Mouse (Mus musculus): Measurements from ENCODE around the gene Kpna7. TPM values are rescaled to one million over a fixed set of nuclear protein-coding genes. Genes with fewer than 3 reads are reported as not detected.

The Kpna7 gene
- polyA plus RNA-seq, 1 experiment from 2014 or later: not detected

GRCm38 (mm10) chr5:145116316-145116715, 32.5 kb upstream of the Kpna7 start:
- H3K36me3 ChIP-seq (ENCODE audit: insufficient read depth, low read length): peaks cover under 1% of the 10 kb centered on the region; the same call in 1 of the 2 replicates
- peaks cover 3% of the 10 kb centered on the region; the same call in 1 of the 2 replicates for H3K4me1 ChIP-seq (ENCODE audit: insufficient read depth, low read depth, low read length)
- H3K27ac ChIP-seq (ENCODE audit: low read length): peak overlapping the region; percentile 88
- peak; percentile 72 for ATAC-seq
- H3K9me3 ChIP-seq (ENCODE audit: low read length): no peaks in the 10 kb centered on the region
- H3K4me3 ChIP-seq (ENCODE audit: low read depth, low read length): peak overlapping the region; percentile 12; the same call in 1 of the 2 replicates
- H3K27me3 ChIP-seq (replicated peaks; ENCODE audit: insufficient read depth, low read length): no peaks in the 10 kb centered on the region
- H3K4me2 ChIP-seq (replicated peaks; ENCODE audit: low read depth, low read length): peak overlapping the region; percentile 42
- peak; percentile 96 for DNase-seq (ENCODE audit: low spot score)
- 4% methylated on average over 4 of the region's 4 CpGs for WGBS
- TF ChIP-seq CTCF (IDR thresholded peaks at IDR 0.05) (no peak), EP300 (IDR thresholded peaks at IDR 0.05) (peak; percentile 78)
- peak overlapping the region; percentile 13; the same call in 1 of the 2 replicates for H3K9ac ChIP-seq (replicated peaks; ENCODE audit: low read depth)

GRCm38 (mm10) chr5:145115736-145116135, 31.9 kb upstream of the Kpna7 start:
- 0 out of 2 replicates have a peak overlapping the region, but pooled peaks have one; percentile 84 for H3K4me3 ChIP-seq (ENCODE audit: low read depth, low read length)
- H3K4me2 ChIP-seq (replicated peaks; ENCODE audit: low read depth, low read length): peak overlapping the region; percentile 32; the same call in 1 of the 2 replicates
- 78% methylated on average over 5 of the region's 5 CpGs for WGBS
- H3K27me3 ChIP-seq (replicated peaks; ENCODE audit: insufficient read depth, low read length): no peaks in the 10 kb centered on the region
- 0 out of 2 replicates have a peak overlapping the region, but pooled peaks have one; percentile 13 for H3K9ac ChIP-seq (replicated peaks; ENCODE audit: low read depth)
- ATAC-seq (no peak), DNase-seq (ENCODE audit: low spot score) (no peak)
- no peak for TF ChIP-seq EP300 (IDR thresholded peaks at IDR 0.05)
- TF ChIP-seq CTCF (IDR thresholded peaks at IDR 0.05): no peak
- no peaks in the 10 kb centered on the region for H3K36me3 ChIP-seq (ENCODE audit: insufficient read depth, low read length)
- peaks cover 3% of the 10 kb centered on the region; the same call in 1 of the 2 replicates for H3K4me1 ChIP-seq (ENCODE audit: insufficient read depth, low read depth, low read length)
- no peaks in the 10 kb centered on the region for H3K9me3 ChIP-seq (ENCODE audit: low read length)
- peak overlapping the region; percentile 88 for H3K27ac ChIP-seq (ENCODE audit: low read length)

- DNase-seq (ENCODE audit: low spot score): peak; percentile 71
- Histone ChIP-seq H3K9ac (replicated peaks; ENCODE audit: low read depth) (peak overlapping the region; percentile 69), H3K4me2 (replicated peaks; ENCODE audit: low read depth, low read length) (peak overlapping the region; percentile 81), H3K4me1 (ENCODE audit: insufficient read depth, low read depth, low read length) (peaks cover 3% of the 10 kb centered on the region; the same call in 1 of the 2 replicates), H3K9me3 (ENCODE audit: low read length) (no peaks in the 10 kb centered on the region), H3K27ac (ENCODE audit: low read length) (peak overlapping the region; percentile 88), H3K36me3 (ENCODE audit: insufficient read depth, low read length) (0 out of 2 replicates have a peak, but pooled peaks cover 4% of the 10 kb centered on the region), H3K27me3 (replicated peaks; ENCODE audit: insufficient read depth, low read length) (no peaks in the 10 kb centered on the region), H3K4me3 (ENCODE audit: low read depth, low read length) (peak overlapping the region; percentile 84)
- no peak for TF ChIP-seq CTCF (IDR thresholded peaks at IDR 0.05)
- no peak for TF ChIP-seq EP300 (IDR thresholded peaks at IDR 0.05)
- 16% methylated on average over 31 of the region's 40 CpGs for WGBS
- ATAC-seq: peak; percentile 46
Measured at GRCm38 (mm10) chr5:145114606-145115473, 31.0 kb upstream of the Kpna7 start.

- WGBS: under 1% methylated on average over 37 of the region's 53 CpGs
- DNase-seq (ENCODE audit: low spot score): peak; percentile 90
- H3K36me3 ChIP-seq (ENCODE audit: insufficient read depth, low read length): peaks cover 5% of the 10 kb centered on the region; the same call in 1 of the 2 replicates
- peak within 1 kb of the TSS; percentile 81 for H3K4me2 ChIP-seq (replicated peaks; ENCODE audit: low read depth, low read length)
- TF ChIP-seq EP300 (IDR thresholded peaks at IDR 0.05) (no peak), CTCF (IDR thresholded peaks at IDR 0.05) (no peak)
- H3K27ac ChIP-seq (ENCODE audit: low read length): peak within 1 kb of the TSS; percentile 88
- peak within 1 kb of the TSS; percentile 69 for H3K9ac ChIP-seq (replicated peaks; ENCODE audit: low read depth)
- H3K4me1 ChIP-seq (ENCODE audit: insufficient read depth, low read depth, low read length): peaks cover 3% of the 10 kb centered on the region; the same call in 1 of the 2 replicates
- no peaks in the 10 kb centered on the region for H3K9me3 ChIP-seq (ENCODE audit: low read length)
- no peaks in the 10 kb centered on the region for H3K27me3 ChIP-seq (replicated peaks; ENCODE audit: insufficient read depth, low read length)
- peak within 1 kb of the TSS; percentile 84 for H3K4me3 ChIP-seq (ENCODE audit: low read depth, low read length)
- peak; percentile 84 for ATAC-seq
Measured at GRCm38 (mm10) chr5:145114071-145114605, 30.3 kb upstream of the Kpna7 start, which contains the start of gene Arpc1b. Gene Arpc1b, plus strand, starts transcription at chr5:145114215.

- Histone ChIP-seq H3K4me3 (ENCODE audit: low read depth, low read length) (peak overlapping the region; percentile 84; the same call in 1 of the 2 replicates), H3K4me2 (replicated peaks; ENCODE audit: low read depth, low read length) (peak overlapping the region; percentile 81), H3K9me3 (ENCODE audit: low read length) (no peaks in the 10 kb centered on the region), H3K27me3 (replicated peaks; ENCODE audit: insufficient read depth, low read length) (no peaks in the 10 kb centered on the region), H3K4me1 (ENCODE audit: insufficient read depth, low read depth, low read length) (peaks cover 3% of the 10 kb centered on the region; the same call in 1 of the 2 replicates), H3K36me3 (ENCODE audit: insufficient read depth, low read length) (peaks cover 10% of the 10 kb centered on the region; the same call in 1 of the 2 replicates), H3K9ac (replicated peaks; ENCODE audit: low read depth) (no peak overlapping the region), H3K27ac (ENCODE audit: low read length) (no peak overlapping the region)
- 16% methylated on average over 2 of the region's 2 CpGs for WGBS
- DNase-seq (ENCODE audit: low spot score): no peak
- ATAC-seq: no peak
- TF ChIP-seq EP300 (IDR thresholded peaks at IDR 0.05) (no peak), CTCF (IDR thresholded peaks at IDR 0.05) (no peak)
Measured at GRCm38 (mm10) chr5:145113416-145113815, 29.6 kb upstream of the Kpna7 start.

- 81% methylated on average over 8 of the region's 8 CpGs for WGBS
- no peaks in the 10 kb centered on the region for H3K27me3 ChIP-seq (replicated peaks; ENCODE audit: insufficient read depth, low read length)
- no peak overlapping the region for H3K27ac ChIP-seq (ENCODE audit: low read length)
- H3K4me2 ChIP-seq (replicated peaks; ENCODE audit: low read depth, low read length): no peak overlapping the region
- no peaks in the 10 kb centered on the region; the same call in 1 of the 2 replicates for H3K4me1 ChIP-seq (ENCODE audit: insufficient read depth, low read depth, low read length)
- ATAC-seq (no peak), DNase-seq (ENCODE audit: low spot score) (no peak)
- H3K36me3 ChIP-seq (ENCODE audit: insufficient read depth, low read length): peaks cover 18% of the 10 kb centered on the region; the same call in 1 of the 2 replicates
- TF ChIP-seq EP300 (IDR thresholded peaks at IDR 0.05) (no peak), CTCF (IDR thresholded peaks at IDR 0.05) (no peak)
- H3K9ac ChIP-seq (replicated peaks; ENCODE audit: low read depth): no peak overlapping the region
- no peaks in the 10 kb centered on the region for H3K9me3 ChIP-seq (ENCODE audit: low read length)
- no peak overlapping the region for H3K4me3 ChIP-seq (ENCODE audit: low read depth, low read length)
Measured at GRCm38 (mm10) chr5:145112566-145112965, 28.7 kb upstream of the Kpna7 start.

Data from lung, postnatal 0 days (tissue).